Mouse (Mus musculus) hindbrain, postnatal 0 days (tissue): ENCODE results near the gene Lepr. TPM values are rescaled to one million over a fixed set of nuclear protein-coding genes. Genes with fewer than 3 reads are reported as not detected.

ENCODE experiments used
- ATAC-seq: fragments of 200-750 bp; cut with Nextera tagmentation; 2 replicates; pipeline ENCODE4 v1.8.0; 2017; ENCODE audit warnings: mild to moderate bottlenecking, moderate TSS enrichment, moderate library complexity
- DNase-seq: peaks from one replicate; pipeline ENCODE4 v3.0.0-alpha.2; 2015; ENCODE audit warnings: low spot score
- H3K27ac ChIP-seq: fragments of 300-500 bp; sonication (generic); 2 replicates; pipeline ENCODE4 v1.5.1; 2014; ENCODE audit warnings: mild to moderate bottlenecking
- H3K27me3 ChIP-seq: fragments of 300-500 bp; sonication (generic); 2 replicates; pipeline ENCODE4 v1.6.1; 2014; ENCODE audit warnings: low read length, mixed read lengths; ENCODE audit not compliant: insufficient read depth
- H3K36me3 ChIP-seq: fragments of 300-500 bp; sonication (generic); 2 replicates; pipeline ENCODE4 v1.6.1; 2014; ENCODE audit warnings: low read length, mixed read lengths; ENCODE audit not compliant: insufficient read depth
- H3K4me1 ChIP-seq: fragments of 300-500 bp; sonication (generic); 2 replicates; pipeline ENCODE4 v1.6.1; 2014; ENCODE audit warnings: antibody characterized with exemption, low read length, mixed read lengths; ENCODE audit not compliant: insufficient read depth
- H3K4me2 ChIP-seq: fragments of 300-500 bp; sonication (generic); 2 replicates; pipeline ENCODE4 v1.6.1; 2014; ENCODE audit warnings: low read depth, mild to moderate bottlenecking, low read length, moderate library complexity, mixed read lengths
- H3K4me3 ChIP-seq: fragments of 300-500 bp; sonication (generic); 2 replicates; pipeline ENCODE4 v1.5.1; 2014; ENCODE audit warnings: low read length
- H3K9ac ChIP-seq: fragments of 300-500 bp; sonication (generic); replicated peaks from 2 replicates; pipeline ENCODE4 v1.6.1; 2014; ENCODE audit warnings: mild to moderate bottlenecking, low read length, moderate library complexity, mixed read lengths
- H3K9me3 ChIP-seq: fragments of 300-500 bp; sonication (generic); 2 replicates; pipeline ENCODE4 v1.6.1; 2016; ENCODE audit warnings: low read length, mixed read lengths
- CTCF ChIP-seq: IDR thresholded peaks from 2 replicates; pipeline ENCODE4 v1.5.1; 2016; ENCODE audit warnings: antibody characterized with exemption, control low read depth, low read depth
- WGBS: fragments of 180-500 bp; shearing (Covaris S2); extraction: QIAGEN DNeasy Blood & Tissue Kit; methylation state at CpG from one replicate; pipeline ENCODE4 v1.1.7; 2014; 5-methylcytosine and 5-hydroxymethylcytosine counted together
- polyA plus RNA-seq: library from polyadenylated mRNA; unstranded; fragments of >200 nt; fragmentation: Nextera tagmentation; extraction: Ambion mirVana; gene quantifications from 2 replicates; pipeline ENCODE4 v1.2.1, GENCODE M21; 2015
- total RNA-seq: library from RNA; depleted of rRNA; stranded (reverse); fragments of >200 nt; gene quantifications from 2 replicates; pipeline ENCODE4 v1.2.3, GENCODE M21; 2014

Gene Lepr
- total and polyA plus RNA-seq, 2 experiments from 2014 or later, result 3.8 to 6.6 TPM

- ATAC-seq (no peak), DNase-seq (no peak)
Observed at GRCm38 (mm10) chr4:101712563-101712962, 4.6 kb upstream of the Lepr start.

GRCm38 (mm10) chr4:101715302-101715701 is 1.9 kb upstream of the Lepr start:
- Histone ChIP-seq H3K4me3 (no peak overlapping the region), H3K27ac (no peak overlapping the region), H3K9me3 (no peaks in the 10 kb centered on the region), H3K4me1 (no peaks in the 10 kb centered on the region), H3K36me3 (no peaks in the 10 kb centered on the region), H3K4me2 (no peak overlapping the region), H3K27me3 (no peaks in the 10 kb centered on the region), H3K9ac (no peak overlapping the region)
- DNase-seq, result no peak
- 86% methylated on average over 8 of the region's 8 CpGs for WGBS
- TF ChIP-seq CTCF, result no peak
- no peak for ATAC-seq

More at GRCm38 (mm10) chr4:101712563-101712962, 4.6 kb upstream of the Lepr start:
- Histone ChIP-seq H3K9me3 (no peaks in the 10 kb centered on the region), H3K4me3 (no peak overlapping the region), H3K36me3 (no peaks in the 10 kb centered on the region), H3K27ac (no peak overlapping the region), H3K27me3 (no peaks in the 10 kb centered on the region), H3K4me2 (no peak overlapping the region), H3K9ac (no peak overlapping the region), H3K4me1 (no peaks in the 10 kb centered on the region)
- 21% methylated on average over 1 of the region's 1 CpGs for WGBS
- TF ChIP-seq CTCF, result no peak

GRCm38 (mm10) chr4:101715805-101716204 is 1.4 kb upstream of the Lepr start:
- no peak overlapping the region for H3K27ac ChIP-seq
- DNase-seq, result no peak
- H3K4me1 ChIP-seq, result no peaks in the 10 kb centered on the region
- no peak for TF ChIP-seq CTCF
- WGBS, result 80% methylated on average over 6 of the region's 6 CpGs
- H3K4me3 ChIP-seq, result no peak overlapping the region
- H3K27me3 ChIP-seq, result no peaks in the 10 kb centered on the region
- no peaks in the 10 kb centered on the region for H3K36me3 ChIP-seq
- no peaks in the 10 kb centered on the region for H3K9me3 ChIP-seq
- no peak for ATAC-seq
- H3K9ac ChIP-seq, result no peak overlapping the region
- no peak overlapping the region for H3K4me2 ChIP-seq

GRCm38 (mm10) chr4:101718991-101719580 is 1.9 kb downstream of the Lepr start:
- no peak overlapping the region for H3K27ac ChIP-seq
- H3K9ac ChIP-seq, result no peak overlapping the region
- no peak for ATAC-seq
- no peaks in the 10 kb centered on the region for H3K36me3 ChIP-seq
- H3K9me3 ChIP-seq, result no peaks in the 10 kb centered on the region
- peak; percentile 37 for DNase-seq
- no peaks in the 10 kb centered on the region for H3K4me1 ChIP-seq
- no peak overlapping the region for H3K4me2 ChIP-seq
- 7% methylated on average over 5 of the region's 5 CpGs for WGBS
- no peaks in the 10 kb centered on the region for H3K27me3 ChIP-seq
- no peak overlapping the region for H3K4me3 ChIP-seq
- peak; percentile 28 for TF ChIP-seq CTCF

GRCm38 (mm10) chr4:101721705-101722104 is 4.5 kb downstream of the Lepr start:
- H3K27ac ChIP-seq, result no peak overlapping the region
- H3K9me3 ChIP-seq, result no peaks in the 10 kb centered on the region
- H3K27me3 ChIP-seq, result no peaks in the 10 kb centered on the region
- H3K9ac ChIP-seq, result no peak overlapping the region
- no peaks in the 10 kb centered on the region for H3K36me3 ChIP-seq
- H3K4me2 ChIP-seq, result no peak overlapping the region
- DNase-seq (no peak), ATAC-seq (no peak)
- no peak for TF ChIP-seq CTCF
- no peaks in the 10 kb centered on the region for H3K4me1 ChIP-seq
- no peak overlapping the region for H3K4me3 ChIP-seq
- WGBS, result 82% methylated on average over 4 of the region's 4 CpGs

- Histone ChIP-seq H3K36me3 (no peaks in the 10 kb centered on the region), H3K4me1 (no peaks in the 10 kb centered on the region), H3K4me2 (no peak overlapping the region), H3K27ac (no peak overlapping the region), H3K9me3 (no peaks in the 10 kb centered on the region), H3K4me3 (no peak overlapping the region), H3K27me3 (no peaks in the 10 kb centered on the region), H3K9ac (no peak overlapping the region)
- WGBS, result 83% methylated on average over 2 of the region's 2 CpGs
- TF ChIP-seq CTCF, result no peak
- DNase-seq (no peak), ATAC-seq (no peak)
Observed at GRCm38 (mm10) chr4:101741973-101742372, 24.8 kb downstream of the Lepr start.

GRCm38 (mm10) chr4:101745534-101745933 is 28.3 kb downstream of the Lepr start:
- DNase-seq (no peak), ATAC-seq (no peak)
- Histone ChIP-seq H3K27ac (no peak overlapping the region), H3K4me1 (no peaks in the 10 kb centered on the region), H3K36me3 (no peaks in the 10 kb centered on the region), H3K9ac (no peak overlapping the region), H3K9me3 (no peaks in the 10 kb centered on the region), H3K4me3 (no peak overlapping the region), H3K27me3 (no peaks in the 10 kb centered on the region), H3K4me2 (no peak overlapping the region)
- TF ChIP-seq CTCF, result no peak
- 97% methylated on average over 4 of the region's 4 CpGs for WGBS
